Mouse (Mus musculus): ENCODE results near the gene Ano8. TPM values are rescaled to one million over a fixed set of nuclear protein-coding genes. Genes with fewer than 3 reads are reported as not detected.

The Ano8 gene
- polyA plus RNA-seq, 1 experiment from 2014 or later: 3.0 TPM

DNA sequence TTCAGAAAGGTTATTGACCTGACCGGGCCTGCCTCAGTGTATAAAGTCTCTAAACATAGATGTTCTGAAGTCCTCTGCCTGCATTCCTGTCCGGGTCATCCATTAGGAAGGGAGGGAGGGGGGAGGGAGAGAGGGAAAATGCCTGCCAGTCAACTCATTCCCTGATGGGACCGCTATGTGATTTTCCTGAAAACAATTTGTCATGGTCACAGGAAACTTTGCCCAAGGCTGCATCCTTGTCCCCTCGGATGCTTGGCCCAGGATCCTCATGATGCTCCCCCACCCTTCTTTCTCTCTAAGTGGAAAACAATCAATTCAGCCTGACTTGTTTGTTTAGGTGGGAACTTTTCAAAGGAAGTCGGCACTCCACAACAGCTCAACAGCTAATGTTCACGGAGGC, 31.0 kb upstream of the Ano8 start:
- Histone ChIP-seq H3K9ac (no peak overlapping the region), H3K4me2 (no peak overlapping the region), H3K27me3 (no peaks in the 10 kb centered on the region), H3K27ac (no peak overlapping the region), H3K9me3 (no peaks in the 10 kb centered on the region), H3K36me3 (no peaks in the 10 kb centered on the region), H3K4me3 (no peak overlapping the region), H3K4me1 (0 out of 2 replicates have a peak, but pooled peaks cover 3% of the 10 kb centered on the region)
- WGBS: 3% methylated on average over 6 of the region's 6 CpGs
- ATAC-seq (ENCODE audit: insufficient number of reproducible peaks, insufficient read depth, low FRiP score, low TSS enrichment, low read depth): no peak

DNA sequence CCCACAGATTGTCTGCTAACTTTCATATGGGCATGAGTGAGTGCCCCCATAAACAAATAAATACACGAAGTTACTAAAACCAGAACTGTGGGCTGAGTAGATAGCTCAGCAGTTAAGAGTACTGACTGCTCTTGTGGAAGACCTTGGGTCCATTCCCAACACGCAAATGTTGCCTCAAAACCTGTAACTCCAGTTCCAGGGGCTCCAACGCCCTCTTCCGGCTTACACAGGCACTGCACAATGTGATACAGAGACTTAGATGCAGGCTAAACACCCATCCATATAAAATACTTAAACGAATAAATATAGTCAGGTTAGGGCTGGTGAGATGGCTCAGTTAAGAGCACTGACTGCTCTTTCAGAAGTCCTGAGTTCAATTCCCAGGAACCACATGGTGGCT, 29.3 kb upstream of the Ano8 start:
- no peak overlapping the region for H3K9ac ChIP-seq
- ATAC-seq (ENCODE audit: insufficient number of reproducible peaks, insufficient read depth, low FRiP score, low TSS enrichment, low read depth): no peak
- 73% methylated on average over 5 of the region's 5 CpGs for WGBS
- no peak overlapping the region for H3K4me3 ChIP-seq
- no peak overlapping the region for H3K4me2 ChIP-seq
- H3K4me1 ChIP-seq: 0 out of 2 replicates have a peak, but pooled peaks cover 3% of the 10 kb centered on the region
- peaks cover 8% of the 10 kb centered on the region for H3K27me3 ChIP-seq
- no peaks in the 10 kb centered on the region for H3K36me3 ChIP-seq
- no peak overlapping the region for H3K27ac ChIP-seq
- H3K9me3 ChIP-seq: no peaks in the 10 kb centered on the region

DNA sequence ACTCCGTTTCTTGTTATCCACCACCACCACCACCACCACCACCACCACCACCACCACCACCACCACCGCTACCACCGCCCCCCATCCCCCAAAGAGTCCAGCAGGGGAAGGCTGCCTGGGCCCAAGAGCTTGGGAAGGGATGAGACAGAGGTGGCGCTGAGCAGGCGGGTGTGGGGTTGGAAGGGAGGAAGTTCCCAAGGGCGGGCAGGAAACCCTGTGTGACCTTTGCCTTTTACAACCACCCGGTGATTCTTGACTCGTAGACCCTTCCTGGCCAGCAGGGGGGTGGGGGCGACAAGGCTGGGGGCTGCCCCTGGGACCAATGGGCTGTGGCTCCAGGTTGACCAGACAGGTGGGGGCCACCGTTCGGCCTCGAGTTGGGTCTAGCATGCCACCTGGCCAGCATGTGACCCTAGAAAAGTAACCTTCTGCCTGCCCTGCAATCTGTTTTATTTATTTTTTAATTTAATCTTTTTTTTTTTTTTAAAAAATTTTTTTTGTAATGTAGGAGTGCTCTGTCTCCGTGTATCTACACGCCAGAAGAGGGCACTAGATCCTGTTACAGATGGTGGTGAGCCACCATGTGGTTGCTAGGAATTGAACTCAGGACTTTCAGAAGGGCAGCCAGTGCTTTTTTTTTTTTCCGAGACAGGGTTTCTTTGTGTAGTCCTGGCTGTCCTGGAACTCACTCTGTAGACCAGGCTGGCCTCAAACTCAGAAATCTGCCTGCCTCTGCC, 27.4 kb upstream of the Ano8 start:
- 59% methylated on average over 15 of the region's 15 CpGs for whole genome bisulfite sequencing
- Histone ChIP-seq H3K9ac (no peak overlapping the region), H3K36me3 (no peaks in the 10 kb centered on the region), H3K9me3 (no peaks in the 10 kb centered on the region), H3K4me1 (peaks cover 4% of the 10 kb centered on the region; the same call in 1 of the 2 replicates), H3K4me3 (no peak overlapping the region), H3K27ac (no peak overlapping the region), H3K4me2 (no peak overlapping the region), H3K27me3 (peaks cover 24% of the 10 kb centered on the region)
- ATAC-seq (ENCODE audit: insufficient number of reproducible peaks, insufficient read depth, low FRiP score, low TSS enrichment, low read depth): no peak

- Histone ChIP-seq H3K4me2 (no peak within 1 kb of the TSS), H3K9ac (no peak within 1 kb of the TSS), H3K27me3 (peaks cover 40% of the 10 kb centered on the region), H3K27ac (no peak within 1 kb of the TSS), H3K4me1 (peaks cover 11% of the 10 kb centered on the region), H3K9me3 (no peaks in the 10 kb centered on the region), H3K36me3 (no peaks in the 10 kb centered on the region), H3K4me3 (peak within 1 kb of the TSS; percentile 19)
- 55% methylated on average over 14 of the region's 14 CpGs for WGBS
- no peak for ATAC-seq (ENCODE audit: insufficient number of reproducible peaks, insufficient read depth, low FRiP score, low TSS enrichment, low read depth)
Observed at GRCm38 (mm10) chr8:71511644-71512043, 25.9 kb upstream of the Ano8 start, which contains the start of gene Plvap. Plvap (minus strand) TSS chr8:71511752.

- Histone ChIP-seq H3K4me1 (peaks cover 11% of the 10 kb centered on the region), H3K27me3 (peaks cover 53% of the 10 kb centered on the region), H3K4me3 (no peak overlapping the region), H3K36me3 (no peaks in the 10 kb centered on the region), H3K4me2 (peak overlapping the region; percentile 20; the same call in 1 of the 2 replicates), H3K9me3 (no peaks in the 10 kb centered on the region), H3K27ac (no peak overlapping the region), H3K9ac (no peak overlapping the region)
- no peak for ATAC-seq (ENCODE audit: insufficient number of reproducible peaks, insufficient read depth, low FRiP score, low TSS enrichment, low read depth)
- 52% methylated on average over 2 of the region's 2 CpGs for WGBS
Observed at GRCm38 (mm10) chr8:71509316-71509715, 23.6 kb upstream of the Ano8 start.

- no peaks in the 10 kb centered on the region for H3K36me3 ChIP-seq
- H3K27me3 ChIP-seq: peaks cover 53% of the 10 kb centered on the region
- peak; percentile 67 for ATAC-seq (ENCODE audit: insufficient number of reproducible peaks, insufficient read depth, low FRiP score, low TSS enrichment, low read depth)
- H3K4me3 ChIP-seq: peak overlapping the region; percentile 48
- H3K4me1 ChIP-seq: peaks cover 11% of the 10 kb centered on the region
- H3K4me2 ChIP-seq: peak overlapping the region; percentile 78
- H3K9me3 ChIP-seq: no peaks in the 10 kb centered on the region
- H3K9ac ChIP-seq: peak overlapping the region; percentile 53
- WGBS: under 1% methylated on average over 61 of the region's 61 CpGs
- H3K27ac ChIP-seq: no peak overlapping the region
Observed at GRCm38 (mm10) chr8:71507589-71508104, 21.9 kb upstream of the Ano8 start.

GRCm38 (mm10) chr8:71505979-71506378, 20.2 kb upstream of the Ano8 start:
- Histone ChIP-seq H3K4me2 (no peak overlapping the region), H3K9ac (no peak overlapping the region), H3K9me3 (no peaks in the 10 kb centered on the region), H3K4me3 (no peak overlapping the region), H3K27me3 (peaks cover 49% of the 10 kb centered on the region), H3K27ac (no peak overlapping the region), H3K36me3 (no peaks in the 10 kb centered on the region), H3K4me1 (peaks cover 11% of the 10 kb centered on the region)
- WGBS: 90% methylated on average over 4 of the region's 4 CpGs
- ATAC-seq (ENCODE audit: insufficient number of reproducible peaks, insufficient read depth, low FRiP score, low TSS enrichment, low read depth): no peak

DNA sequence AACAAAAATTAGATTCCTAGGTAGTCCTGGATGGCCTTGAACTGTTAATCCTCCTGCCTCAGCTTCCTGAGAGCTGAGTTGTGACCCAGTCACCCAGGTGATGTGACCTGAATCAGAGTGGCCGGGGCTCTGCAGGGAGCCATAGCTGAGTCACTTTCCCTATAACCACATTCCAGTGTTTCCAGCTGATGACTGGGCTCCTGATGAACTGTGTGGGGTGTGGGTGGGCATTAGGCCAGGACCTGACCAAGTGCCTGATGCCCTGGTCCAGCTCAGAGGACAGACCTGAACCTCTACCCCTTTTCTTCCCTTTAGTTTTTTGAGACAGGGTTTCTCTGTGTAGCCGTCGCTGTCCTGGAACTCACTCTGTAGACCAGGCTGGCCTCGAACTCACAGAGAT, 19.6 kb upstream of the Ano8 start:
- H3K9ac ChIP-seq: no peak overlapping the region
- peaks cover 11% of the 10 kb centered on the region for H3K4me1 ChIP-seq
- no peak for ATAC-seq (ENCODE audit: insufficient number of reproducible peaks, insufficient read depth, low FRiP score, low TSS enrichment, low read depth)
- 96% methylated on average over 4 of the region's 4 CpGs for WGBS
- H3K27ac ChIP-seq: no peak overlapping the region
- H3K4me3 ChIP-seq: no peak overlapping the region
- no peaks in the 10 kb centered on the region for H3K9me3 ChIP-seq
- H3K27me3 ChIP-seq: peaks cover 48% of the 10 kb centered on the region
- no peak overlapping the region for H3K4me2 ChIP-seq
- H3K36me3 ChIP-seq: no peaks in the 10 kb centered on the region

- Histone ChIP-seq H3K9me3 (no peaks in the 10 kb centered on the region), H3K4me2 (no peak overlapping the region), H3K9ac (no peak overlapping the region), H3K4me3 (no peak overlapping the region), H3K27me3 (peaks cover 39% of the 10 kb centered on the region), H3K27ac (no peak overlapping the region), H3K36me3 (no peaks in the 10 kb centered on the region), H3K4me1 (peaks cover 11% of the 10 kb centered on the region)
- 86% methylated on average over 4 of the region's 4 CpGs for WGBS
- no peak for ATAC-seq (ENCODE audit: insufficient number of reproducible peaks, insufficient read depth, low FRiP score, low TSS enrichment, low read depth)
Observed at GRCm38 (mm10) chr8:71504349-71504748, 18.6 kb upstream of the Ano8 start.

DNA sequence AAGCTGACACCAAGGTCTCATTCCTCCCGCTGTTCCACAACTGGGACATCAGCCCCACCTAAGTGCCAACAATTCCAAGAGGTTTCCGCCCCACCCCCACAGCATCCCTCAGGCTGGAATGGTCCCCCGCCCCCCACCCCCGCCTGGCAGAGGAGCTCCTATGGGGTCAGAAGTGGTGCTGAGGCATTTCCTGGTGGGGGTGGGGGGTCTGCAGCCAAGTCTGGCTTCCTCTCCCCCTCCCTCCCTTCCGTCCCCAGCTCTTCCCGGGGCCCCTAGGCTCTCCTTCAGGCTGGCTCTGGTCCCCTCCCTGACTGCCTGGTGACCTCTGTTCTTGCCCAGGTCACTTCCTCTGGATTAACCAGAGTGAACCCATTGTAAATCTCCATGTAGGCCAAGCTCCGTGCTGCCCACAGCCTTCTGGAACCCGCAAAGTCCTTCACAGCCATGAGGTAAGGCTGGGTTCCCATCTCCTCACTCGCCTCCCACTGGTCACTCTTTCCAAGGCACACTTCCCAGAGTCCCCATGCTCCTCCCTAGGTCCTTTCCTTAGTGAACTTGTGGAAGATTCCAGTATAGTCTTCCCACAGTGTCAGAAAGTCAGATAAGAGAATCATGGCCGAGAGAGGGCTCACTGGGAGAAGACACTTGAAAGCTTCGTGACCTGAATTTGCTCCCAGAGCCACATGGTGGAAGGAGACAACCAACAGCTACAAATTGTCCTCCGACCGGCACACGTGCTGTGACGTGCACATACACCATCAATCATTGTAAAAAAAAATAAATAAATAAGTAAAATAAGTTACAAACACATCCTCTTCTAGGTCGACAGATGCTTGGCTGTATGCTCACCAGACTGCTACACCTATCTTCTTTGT, 13.3 kb upstream of the Ano8 start:
- H3K9me3 ChIP-seq: no peaks in the 10 kb centered on the region

GRCm38 (mm10) chr8:71497881-71498501, 12.2 kb upstream of the Ano8 start:
- Histone ChIP-seq H3K4me3 (no peak overlapping the region), H3K27me3 (no peaks in the 10 kb centered on the region), H3K36me3 (peaks cover 21% of the 10 kb centered on the region), H3K4me1 (peaks cover 28% of the 10 kb centered on the region), H3K4me2 (0 out of 2 replicates have a peak overlapping the region, but pooled peaks have one; percentile 16), H3K27ac (peak overlapping the region; percentile 44; the same call in 1 of the 2 replicates), H3K9ac (peak overlapping the region; percentile 47; the same call in 1 of the 2 replicates), H3K9me3 (no peaks in the 10 kb centered on the region)
- WGBS: 21% methylated on average over 15 of the region's 15 CpGs
- ATAC-seq (ENCODE audit: insufficient number of reproducible peaks, insufficient read depth, low FRiP score, low TSS enrichment, low read depth): no peak

More for the DNA sequence above, 13.3 kb upstream of the Ano8 start:
- H3K9ac ChIP-seq: peak overlapping the region; percentile 36; the same call in 1 of the 2 replicates
- 34% methylated on average over 16 of the region's 16 CpGs for WGBS
- H3K4me3 ChIP-seq: no peak overlapping the region
- ATAC-seq (ENCODE audit: insufficient number of reproducible peaks, insufficient read depth, low FRiP score, low TSS enrichment, low read depth): no peak
- H3K4me1 ChIP-seq: peaks cover 28% of the 10 kb centered on the region
- H3K27me3 ChIP-seq: no peaks in the 10 kb centered on the region
- peaks cover 13% of the 10 kb centered on the region for H3K36me3 ChIP-seq
- H3K4me2 ChIP-seq: peak overlapping the region; percentile 16; the same call in 1 of the 2 replicates
- peak overlapping the region; percentile 28; the same call in 1 of the 2 replicates for H3K27ac ChIP-seq

Measured in embryonic facial prominence, embryonic 13.5 days (tissue).